Mouse (Mus musculus) embryonic facial prominence, embryonic 10.5 days (tissue): ENCODE results near the gene Ptprb. TPM values are rescaled to one million over a fixed set of nuclear protein-coding genes. Genes with fewer than 3 reads are reported as not detected.
A peak's percentile ranks its signal among the peaks of the same experiment; 100 is the strongest.

ENCODE experiments used
- DNase-seq: peaks from one replicate; pipeline ENCODE4 v3.0.0-alpha.2; 2017; ENCODE audit warnings: low spot score
- H3K27ac ChIP-seq: fragments of 300-500 bp; sonication (generic); replicated peaks from 2 replicates; pipeline ENCODE4 v1.5.1; 2016; ENCODE audit warnings: mild to moderate bottlenecking
- H3K27me3 ChIP-seq: fragments of 300-500 bp; sonication (generic); replicated peaks from 2 replicates; pipeline ENCODE4 v1.6.1; 2016; ENCODE audit warnings: low read depth, mild to moderate bottlenecking; ENCODE audit not compliant: poor library complexity, severe bottlenecking
- H3K36me3 ChIP-seq: fragments of 300-500 bp; sonication (generic); replicated peaks from 2 replicates; pipeline ENCODE4 v1.6.1; 2016; ENCODE audit warnings: mild to moderate bottlenecking, moderate library complexity
- H3K4me1 ChIP-seq: fragments of 300-500 bp; sonication (generic); 2 replicates; pipeline ENCODE4 v1.6.1; 2016
- H3K4me3 ChIP-seq: fragments of 300-500 bp; sonication (generic); 2 replicates; pipeline ENCODE4 v1.5.1; 2016; ENCODE audit warnings: mild to moderate bottlenecking, moderate library complexity
- H3K9me3 ChIP-seq: fragments of 300-500 bp; sonication (generic); 2 replicates; pipeline ENCODE4 v1.6.1; 2016; ENCODE audit warnings: mild to moderate bottlenecking
- WGBS: fragments of 180-500 bp; shearing (Covaris S2); methylation state at CpG from one replicate; pipeline ENCODE4 v1.1.7; 2016; 5-methylcytosine and 5-hydroxymethylcytosine counted together
- polyA plus RNA-seq: library from polyadenylated mRNA; unstranded; fragments of >200 nt; fragmentation: Nextera tagmentation; extraction: Ambion mirVana; gene quantifications from 2 replicates; pipeline ENCODE4 v1.2.1, GENCODE M21; 2016

The Ptprb gene
- polyA plus RNA-seq, 1 experiment from 2014 or later, result 2.0 TPM

- no peaks in the 10 kb centered on the region for H3K9me3 ChIP-seq
- peaks cover 43% of the 10 kb centered on the region for H3K27me3 ChIP-seq
- H3K27ac ChIP-seq, result peak overlapping the region; percentile 63
- DNase-seq, result peak; percentile 54
- peak overlapping the region; percentile 68 for H3K4me3 ChIP-seq
- under 1% methylated on average over 36 of the region's 36 CpGs for WGBS
- no peaks in the 10 kb centered on the region for H3K36me3 ChIP-seq
- peaks cover 23% of the 10 kb centered on the region for H3K4me1 ChIP-seq
Measured at GRCm38 (mm10) chr10:116301258-116301657, 25.9 kb downstream of the Ptprb start.

DNA sequence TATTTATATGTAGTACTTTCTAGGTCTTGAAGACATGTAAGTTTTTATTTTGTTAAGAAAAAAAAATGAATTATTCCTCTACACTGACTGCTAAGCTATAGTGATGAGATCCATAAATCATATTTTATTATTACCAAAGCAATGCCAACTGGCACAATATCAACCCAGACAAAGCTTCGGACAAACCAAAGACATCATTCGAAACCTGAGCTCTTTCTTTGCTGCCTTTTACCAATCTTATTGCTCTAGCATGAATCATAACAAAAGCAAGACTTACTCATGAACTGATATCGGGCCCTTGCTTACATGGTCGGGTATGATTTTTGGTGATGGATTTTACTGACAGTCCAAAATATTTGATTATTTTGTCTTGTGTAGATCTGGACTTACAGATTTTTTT is 29.0 kb downstream of the Ptprb start:
- H3K36me3 ChIP-seq, result no peaks in the 10 kb centered on the region
- H3K27ac ChIP-seq, result no peak overlapping the region
- 93% methylated on average over 4 of the region's 4 CpGs for WGBS
- H3K27me3 ChIP-seq, result peaks cover 39% of the 10 kb centered on the region
- H3K4me1 ChIP-seq, result peaks cover 23% of the 10 kb centered on the region
- no peak for DNase-seq
- no peak overlapping the region for H3K4me3 ChIP-seq
- H3K9me3 ChIP-seq, result no peaks in the 10 kb centered on the region

DNA sequence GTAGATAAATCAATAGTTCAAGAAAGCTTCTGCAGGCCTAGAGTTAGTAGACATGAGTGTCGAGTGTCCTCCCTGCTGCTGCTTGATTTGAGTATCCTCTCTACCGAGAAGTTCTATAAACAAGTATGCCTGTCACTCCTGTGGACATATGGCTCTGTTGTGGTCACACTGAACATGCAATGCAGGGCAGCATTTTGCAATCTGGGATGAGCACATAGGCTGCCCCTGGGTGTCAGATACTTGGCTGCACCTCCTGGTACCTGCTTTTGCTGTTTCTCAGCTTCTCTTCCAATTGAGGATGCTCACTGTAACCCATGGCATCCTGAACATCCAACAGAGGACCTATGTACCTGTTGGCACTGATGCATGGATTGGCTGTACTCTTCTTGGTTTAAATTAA is 34.1 kb downstream of the Ptprb start:
- no peak overlapping the region for H3K27ac ChIP-seq
- no peak overlapping the region for H3K4me3 ChIP-seq
- WGBS, result 79% methylated on average over 2 of the region's 2 CpGs
- H3K4me1 ChIP-seq, result peaks cover 7% of the 10 kb centered on the region; the same call in 1 of the 2 replicates
- H3K9me3 ChIP-seq, result no peaks in the 10 kb centered on the region
- DNase-seq, result no peak
- H3K36me3 ChIP-seq, result no peaks in the 10 kb centered on the region
- H3K27me3 ChIP-seq, result no peaks in the 10 kb centered on the region

GRCm38 (mm10) chr10:116310516-116311210 is 35.3 kb downstream of the Ptprb start:
- H3K4me1 ChIP-seq, result peaks cover 2% of the 10 kb centered on the region; the same call in 1 of the 2 replicates
- no peak for DNase-seq
- H3K36me3 ChIP-seq, result no peaks in the 10 kb centered on the region
- 61% methylated on average over 11 of the region's 11 CpGs for WGBS
- H3K27ac ChIP-seq, result no peak overlapping the region
- no peaks in the 10 kb centered on the region for H3K9me3 ChIP-seq
- H3K4me3 ChIP-seq, result no peak overlapping the region
- no peaks in the 10 kb centered on the region for H3K27me3 ChIP-seq

DNA sequence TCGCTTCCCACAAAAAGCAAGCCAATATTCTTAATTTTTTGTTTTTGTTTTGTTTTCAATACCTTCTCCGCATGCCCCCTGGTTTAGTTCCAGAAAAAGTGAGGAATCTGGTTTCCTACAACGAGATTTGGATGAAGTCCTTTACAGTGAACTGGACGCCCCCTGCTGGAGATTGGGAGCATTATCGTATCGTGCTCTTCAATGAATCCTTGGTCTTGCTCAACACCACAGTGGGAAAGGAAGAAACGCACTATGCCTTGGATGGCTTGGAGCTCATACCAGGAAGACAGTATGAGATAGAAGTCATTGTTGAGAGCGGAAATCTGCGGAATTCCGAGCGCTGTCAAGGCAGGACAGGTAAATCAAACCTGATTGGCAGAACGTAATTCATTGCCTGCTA is 43.9 kb downstream of the Ptprb start:
- peak; percentile 78 for DNase-seq

GRCm38 (mm10) chr10:116329086-116329485 is 53.8 kb downstream of the Ptprb start:
- Histone ChIP-seq H3K4me3 (no peak overlapping the region), H3K27ac (no peak overlapping the region), H3K4me1 (peaks cover 7% of the 10 kb centered on the region), H3K36me3 (no peaks in the 10 kb centered on the region), H3K9me3 (no peaks in the 10 kb centered on the region), H3K27me3 (no peaks in the 10 kb centered on the region)
- WGBS, result 51% methylated on average over 5 of the region's 5 CpGs
- no peak for DNase-seq

More for the DNA sequence above, 43.9 kb downstream of the Ptprb start:
- Histone ChIP-seq H3K27me3 (no peaks in the 10 kb centered on the region), H3K4me3 (no peak overlapping the region), H3K4me1 (0 out of 2 replicates have a peak, but pooled peaks cover 2% of the 10 kb centered on the region), H3K9me3 (no peaks in the 10 kb centered on the region), H3K27ac (no peak overlapping the region), H3K36me3 (no peaks in the 10 kb centered on the region)
- WGBS, result 21% methylated on average over 12 of the region's 12 CpGs

GRCm38 (mm10) chr10:116330458-116330857 is 55.1 kb downstream of the Ptprb start:
- H3K4me1 ChIP-seq, result peaks cover 7% of the 10 kb centered on the region
- 13% methylated on average over 5 of the region's 5 CpGs for WGBS
- no peaks in the 10 kb centered on the region for H3K27me3 ChIP-seq
- H3K36me3 ChIP-seq, result no peaks in the 10 kb centered on the region
- DNase-seq, result peak; percentile 75
- H3K27ac ChIP-seq, result no peak overlapping the region
- H3K9me3 ChIP-seq, result no peaks in the 10 kb centered on the region
- H3K4me3 ChIP-seq, result peak overlapping the region; percentile 47

- H3K36me3 ChIP-seq, result no peaks in the 10 kb centered on the region
- H3K27me3 ChIP-seq, result no peaks in the 10 kb centered on the region
- DNase-seq, result peak; percentile 24
- H3K4me1 ChIP-seq, result peaks cover 7% of the 10 kb centered on the region
- no peak overlapping the region for H3K27ac ChIP-seq
- peak overlapping the region; percentile 47 for H3K4me3 ChIP-seq
- 17% methylated on average over 23 of the region's 23 CpGs for WGBS
- H3K9me3 ChIP-seq, result no peaks in the 10 kb centered on the region
Measured at GRCm38 (mm10) chr10:116330961-116331510, 55.7 kb downstream of the Ptprb start.

DNA sequence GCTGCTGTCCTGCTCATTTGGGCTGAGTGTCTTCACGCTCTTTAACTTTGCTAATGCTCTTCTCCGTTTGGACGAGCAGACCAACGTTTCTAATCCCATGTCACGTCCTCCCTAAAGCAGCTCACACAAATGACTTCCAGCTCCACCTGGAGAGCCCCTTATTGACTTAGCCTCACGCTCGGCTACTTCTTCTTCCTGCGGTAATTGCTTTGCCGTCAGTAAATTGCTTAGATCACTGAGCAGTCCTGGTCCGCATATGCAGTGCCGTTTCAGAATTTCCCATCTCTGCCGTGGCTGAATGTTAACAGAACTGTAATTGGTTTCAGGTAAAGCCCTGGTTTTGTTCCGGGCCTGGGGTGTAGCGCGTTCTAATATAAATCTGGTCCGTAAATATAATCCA is 58.3 kb downstream of the Ptprb start:
- Histone ChIP-seq H3K27me3 (no peaks in the 10 kb centered on the region), H3K4me1 (peaks cover 7% of the 10 kb centered on the region), H3K4me3 (no peak overlapping the region), H3K9me3 (no peaks in the 10 kb centered on the region), H3K36me3 (no peaks in the 10 kb centered on the region), H3K27ac (no peak overlapping the region)
- no peak for DNase-seq
- 66% methylated on average over 16 of the region's 16 CpGs for WGBS

GRCm38 (mm10) chr10:116334120-116334519 is 58.8 kb downstream of the Ptprb start:
- no peaks in the 10 kb centered on the region for H3K9me3 ChIP-seq
- H3K4me1 ChIP-seq, result peaks cover 7% of the 10 kb centered on the region
- H3K27ac ChIP-seq, result no peak overlapping the region
- DNase-seq, result no peak
- H3K36me3 ChIP-seq, result no peaks in the 10 kb centered on the region
- no peak overlapping the region for H3K4me3 ChIP-seq
- H3K27me3 ChIP-seq, result no peaks in the 10 kb centered on the region
- 93% methylated on average over 7 of the region's 7 CpGs for WGBS

GRCm38 (mm10) chr10:116335328-116335727 is 60.0 kb downstream of the Ptprb start:
- WGBS, result 94% methylated on average over 7 of the region's 7 CpGs
- no peak for DNase-seq

GRCm38 (mm10) chr10:116341194-116341593 is 65.9 kb downstream of the Ptprb start:
- Histone ChIP-seq H3K9me3 (no peaks in the 10 kb centered on the region), H3K4me3 (no peak overlapping the region), H3K27me3 (no peaks in the 10 kb centered on the region), H3K36me3 (no peaks in the 10 kb centered on the region), H3K27ac (no peak overlapping the region), H3K4me1 (no peaks in the 10 kb centered on the region)
- WGBS, result 91% methylated on average over 12 of the region's 12 CpGs
- no peak for DNase-seq

More at GRCm38 (mm10) chr10:116335328-116335727, 60.0 kb downstream of the Ptprb start:
- Histone ChIP-seq H3K4me3 (no peak overlapping the region), H3K4me1 (peaks cover 7% of the 10 kb centered on the region), H3K27me3 (no peaks in the 10 kb centered on the region), H3K9me3 (no peaks in the 10 kb centered on the region), H3K36me3 (no peaks in the 10 kb centered on the region), H3K27ac (no peak overlapping the region)

DNA sequence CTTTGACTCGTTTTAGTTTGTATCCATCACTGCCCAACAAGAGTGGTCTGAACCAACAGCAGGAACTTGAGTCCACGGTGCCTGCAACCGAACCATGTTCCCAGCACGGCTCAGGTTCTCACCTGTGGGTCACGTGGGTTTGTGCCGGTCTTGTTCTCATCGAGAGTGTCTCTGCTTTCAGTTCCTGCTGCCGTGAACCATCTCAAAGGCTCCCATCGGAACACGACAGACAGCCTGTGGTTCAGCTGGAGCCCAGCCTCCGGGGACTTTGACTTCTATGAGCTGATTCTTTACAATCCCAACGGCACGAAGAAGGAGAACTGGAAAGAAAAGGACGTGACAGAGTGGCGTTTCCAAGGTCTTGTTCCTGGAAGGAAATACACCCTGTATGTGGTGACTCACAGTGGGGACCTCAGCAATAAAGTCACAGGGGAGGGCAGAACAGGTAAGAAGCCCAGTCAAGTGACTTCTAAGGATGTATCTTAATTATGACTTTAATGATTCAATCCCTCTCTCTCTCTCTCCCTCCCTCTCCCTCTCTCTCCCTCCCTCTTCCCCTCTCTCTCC is 71.4 kb downstream of the Ptprb start:
- 85% methylated on average over 15 of the region's 15 CpGs for WGBS
- Histone ChIP-seq H3K4me1 (peaks cover 3% of the 10 kb centered on the region), H3K27ac (no peak overlapping the region), H3K36me3 (no peaks in the 10 kb centered on the region), H3K4me3 (no peak overlapping the region), H3K9me3 (no peaks in the 10 kb centered on the region), H3K27me3 (no peaks in the 10 kb centered on the region)
- DNase-seq, result no peak
